ENCODE assay signal across 22 mouse cellular contexts in genomic region chr6:17946456-17946855, GRCm38 (mm10).
A peak's percentile ranks its signal among the peaks of the same experiment; 100 is the strongest.
DNase-seq lines count a peak whose midpoint lies in the region; TF ChIP-seq lines count a peak whose summit lies in the region.
"Had no signal": no experiment of that assay in that cellular context is flagged by ENCODE, and none has a peak within 500 bp of the region (broad histone marks: within the 10 kb centered on the region; RNA-seq: fewer than 3 reads in every experiment).

No protein-coding gene starts in this region.

- 34% methylated on average over 5 of the region's 5 CpGs for WGBS in lung, adult 2 months

- H3K4me1 ChIP-seq in lung, adult 2 months (ENCODE audit: control insufficient read depth, insufficient read depth, low read length) = peaks cover 3% of the 10 kb centered on the region
- H3K4me1 ChIP-seq: embryonic facial prominence, embryonic 13.5 days; forebrain, embryonic 12.5 days; forebrain, embryonic 15.5 days had no signal

- DNase-seq in lung, adult 18-20 months = peak; percentile 23 to 36
- DNase-seq in lung, postnatal 10 days = no peak
- DNase-seq in lung, postnatal 25 days (ENCODE audit: low spot score) = peak; percentile 22
- no peak for DNase-seq in lung, adult 2 months
- peak; percentile 52 for DNase-seq in lung, postnatal 36 days
- no peak for DNase-seq in urinary bladder, postnatal 14 days (ENCODE audit: low spot score)
- DNase-seq: adrenal gland, adult 2 months; adrenal gland, postnatal 14 days; cerebellum, adult 11 months; cerebellum, adult 2 months; cerebellum, adult 9-11 months; cerebellum, postnatal 25 days; embryo, embryonic 11 days; gastrocnemius, postnatal 25 days; heart, postnatal 14 days; heart, postnatal 4 days had no signal

- no peak for TF ChIP-seq POLR2A in lung, adult 2 months (IDR thresholded peaks at IDR 0.05; ENCODE audit: borderline replicate concordance, extremely low read depth, low read depth, low read length)

- no peak overlapping the region for H3K4me3 ChIP-seq in lung, adult 2 months (replicated peaks; ENCODE audit: extremely low read depth, low read depth, low read length)
- H3K4me3 ChIP-seq: embryonic facial prominence, embryonic 10.5 days; embryonic facial prominence, embryonic 13.5 days; erythroblast, embryonic 14.5 days; forebrain, embryonic 12.5 days; forebrain, embryonic 15.5 days; heart, embryonic 13.5 days had no signal

- no peak for TF ChIP-seq CTCF in lung, adult 2 months (IDR thresholded peaks at IDR 0.05; ENCODE audit: insufficient read depth, low read length)

Comparison
In these comparisons a context has a peak if more than half of its experiments do, and no peak if none do; other contexts are left out.
1. DNase-seq: peak in lung, adult 18-20 months (2 of 2), lung, postnatal 25 days (single experiment) and lung, postnatal 36 days (single experiment); none in lung, postnatal 10 days (single experiment), lung, adult 2 months (single experiment) and urinary bladder, postnatal 14 days (single experiment).